Mouse (Mus musculus) midbrain, postnatal 0 days (tissue): ENCODE measurements around the gene Zfp260. TPM values are rescaled to one million over a fixed set of nuclear protein-coding genes. Genes with fewer than 3 reads are reported as not detected.

Experiments used
- ATAC-seq: fragments of 200-750 bp; cut with Nextera tagmentation; 2 replicates; pipeline ENCODE4 v1.8.0; 2017; ENCODE audit warnings: moderate number of reproducible peaks, mild to moderate bottlenecking, moderate TSS enrichment, moderate library complexity; ENCODE audit not compliant: low FRiP score
- DNase-seq: peaks from one replicate; pipeline ENCODE4 v3.0.0-alpha.2; 2015; ENCODE audit warnings: low spot score
- H3K27ac ChIP-seq: fragments of 300-500 bp; sonication (generic); 2 replicates; pipeline ENCODE4 v1.5.1; 2014; ENCODE audit warnings: low read depth, mild to moderate bottlenecking, low read length, mixed read lengths
- H3K27me3 ChIP-seq: fragments of 300-500 bp; sonication (generic); 2 replicates; pipeline ENCODE4 v1.6.1; 2014; ENCODE audit warnings: low read length, control low read depth, mixed read lengths; ENCODE audit not compliant: insufficient read depth
- H3K36me3 ChIP-seq: fragments of 300-500 bp; sonication (generic); 2 replicates; pipeline ENCODE4 v1.6.1; 2014; ENCODE audit warnings: low read length, control low read depth, mixed read lengths; ENCODE audit not compliant: insufficient read depth
- H3K4me1 ChIP-seq: fragments of 300-500 bp; sonication (generic); 2 replicates; pipeline ENCODE4 v1.6.1; 2014; ENCODE audit warnings: mild to moderate bottlenecking, control low read depth, antibody characterized with exemption, low read length, mixed read lengths; ENCODE audit not compliant: insufficient read depth
- H3K4me2 ChIP-seq: fragments of 300-500 bp; sonication (generic); 2 replicates; pipeline ENCODE4 v1.6.1; 2014; ENCODE audit warnings: low read depth, mild to moderate bottlenecking, low read length, mixed read lengths; ENCODE audit not compliant: poor library complexity, severe bottlenecking
- H3K4me3 ChIP-seq: fragments of 300-500 bp; sonication (generic); 2 replicates; pipeline ENCODE4 v1.5.1; 2014; ENCODE audit warnings: low read depth, mild to moderate bottlenecking, low read length, moderate library complexity
- H3K9ac ChIP-seq: fragments of 300-500 bp; sonication (generic); replicated peaks from 2 replicates; pipeline ENCODE4 v1.6.1; 2014; ENCODE audit warnings: mild to moderate bottlenecking, low read length, moderate library complexity, mixed read lengths; ENCODE audit not compliant: poor library complexity, severe bottlenecking
- H3K9me3 ChIP-seq: fragments of 300-500 bp; sonication (generic); 2 replicates; pipeline ENCODE4 v1.6.1; 2016; ENCODE audit warnings: low read length, control low read depth
- CTCF ChIP-seq: IDR thresholded peaks from 2 replicates; pipeline ENCODE4 v1.5.1; 2016; ENCODE audit warnings: antibody characterized with exemption, mild to moderate bottlenecking
- WGBS: fragments of 180-500 bp; shearing (Covaris S2); extraction: QIAGEN DNeasy Blood & Tissue Kit; methylation state at CpG from one replicate; pipeline ENCODE4 v1.1.7; 2014; 5-methylcytosine and 5-hydroxymethylcytosine counted together
- polyA plus RNA-seq: library from polyadenylated mRNA; unstranded; fragments of >200 nt; fragmentation: Nextera tagmentation; extraction: Ambion mirVana; gene quantifications from 2 replicates; pipeline ENCODE4 v1.2.1, GENCODE M21; 2015
- total RNA-seq: library from RNA; depleted of rRNA; stranded (reverse); fragments of >200 nt; gene quantifications from 2 replicates; pipeline ENCODE4 v1.2.3, GENCODE M21; 2014; rRNA removed

Gene Zfp260
- total RNA-seq (39.4 and 47.4 TPM in 2 replicates), polyA plus RNA-seq (43.6 and 44.4 TPM in 2 replicates)

DNA sequence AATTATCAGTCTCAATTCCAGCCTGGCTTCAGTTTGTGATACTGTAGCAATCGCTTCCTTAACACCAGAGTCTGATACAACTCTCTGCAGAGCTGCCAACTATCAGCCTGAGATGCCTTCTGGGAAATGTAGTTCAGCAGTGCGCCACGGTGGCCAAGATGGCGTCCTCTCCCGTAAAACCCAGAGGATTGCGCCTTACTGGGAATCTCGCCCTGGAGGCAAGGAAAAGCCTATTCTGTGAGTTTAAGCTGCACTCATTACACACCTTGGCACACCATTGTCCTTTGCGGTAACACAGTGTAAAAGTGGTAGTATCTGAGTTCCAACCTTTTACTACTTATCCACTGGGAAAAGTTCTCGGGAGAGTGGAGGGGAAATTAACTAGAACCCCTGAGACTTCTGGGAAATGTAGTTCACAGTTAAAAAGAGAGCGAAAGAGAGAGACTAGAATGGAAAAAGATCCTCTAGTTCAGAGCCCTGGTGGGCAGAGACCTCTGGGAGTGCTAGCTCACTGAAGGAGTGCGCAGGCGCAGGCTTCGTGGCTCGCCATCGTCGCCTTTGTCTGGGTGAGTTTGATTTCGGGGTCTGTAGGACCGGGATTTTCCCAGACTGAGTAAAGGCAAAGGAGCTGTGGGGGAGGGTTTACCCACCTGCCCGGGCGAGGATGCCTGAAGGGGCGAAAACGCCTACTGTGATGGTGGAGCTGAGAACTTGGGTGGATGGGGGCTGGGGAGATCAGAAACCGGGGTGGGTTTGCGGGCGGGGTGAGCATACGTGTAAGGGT, at the start of gene Zfp260:
Zfp260 (plus strand) TSS at position 132 of the 784 bp plus-strand sequence.
- Histone ChIP-seq H3K9ac (peak within 1 kb of the TSS; percentile 90), H3K4me3 (peak within 1 kb of the TSS; percentile 62), H3K27ac (peak within 1 kb of the TSS; percentile 94), H3K4me1 (peaks cover 3% of the 10 kb centered on the region; the same call in 1 of the 2 replicates), H3K4me2 (peak within 1 kb of the TSS; percentile 68), H3K36me3 (no peaks in the 10 kb centered on the region; the same call in 1 of the 2 replicates), H3K27me3 (no peaks in the 10 kb centered on the region), H3K9me3 (no peaks in the 10 kb centered on the region)
- TF ChIP-seq CTCF, result peak; percentile 41
- ATAC-seq, result peak; percentile 80
- whole genome bisulfite sequencing, result under 1% methylated on average over 26 of the region's 26 CpGs
- peak; percentile 98 for DNase-seq

- Histone ChIP-seq H3K9ac (no peak overlapping the region), H3K27me3 (no peaks in the 10 kb centered on the region), H3K4me1 (no peaks in the 10 kb centered on the region), H3K4me2 (no peak overlapping the region), H3K36me3 (peaks cover 4% of the 10 kb centered on the region; the same call in 1 of the 2 replicates), H3K27ac (no peak overlapping the region), H3K4me3 (no peak overlapping the region), H3K9me3 (no peaks in the 10 kb centered on the region)
- 95% methylated on average over 4 of the region's 4 CpGs for WGBS
- DNase-seq (no peak), ATAC-seq (no peak)
- no peak for TF ChIP-seq CTCF
These were observed 46.5 kb upstream of the Zfp260 start for GRCm38 (mm10) chr7:30048126-30048525.

GRCm38 (mm10) chr7:30050882-30051548, 43.6 kb upstream of the Zfp260 start, which contains the start of gene Zfp14:
Zfp14 (minus strand) TSS chr7:30051380.
- ATAC-seq, result peak; percentile 98
- peak; percentile 95 for DNase-seq
- TF ChIP-seq CTCF, result no peak
- Histone ChIP-seq H3K9me3 (no peaks in the 10 kb centered on the region), H3K4me1 (no peaks in the 10 kb centered on the region), H3K27ac (peak within 1 kb of the TSS; percentile 78), H3K9ac (peak within 1 kb of the TSS; percentile 82), H3K4me2 (peak within 1 kb of the TSS; percentile 79), H3K36me3 (peaks cover 3% of the 10 kb centered on the region; the same call in 1 of the 2 replicates), H3K4me3 (peak within 1 kb of the TSS; percentile 73), H3K27me3 (no peaks in the 10 kb centered on the region)
- WGBS, result under 1% methylated on average over 40 of the region's 40 CpGs

DNA sequence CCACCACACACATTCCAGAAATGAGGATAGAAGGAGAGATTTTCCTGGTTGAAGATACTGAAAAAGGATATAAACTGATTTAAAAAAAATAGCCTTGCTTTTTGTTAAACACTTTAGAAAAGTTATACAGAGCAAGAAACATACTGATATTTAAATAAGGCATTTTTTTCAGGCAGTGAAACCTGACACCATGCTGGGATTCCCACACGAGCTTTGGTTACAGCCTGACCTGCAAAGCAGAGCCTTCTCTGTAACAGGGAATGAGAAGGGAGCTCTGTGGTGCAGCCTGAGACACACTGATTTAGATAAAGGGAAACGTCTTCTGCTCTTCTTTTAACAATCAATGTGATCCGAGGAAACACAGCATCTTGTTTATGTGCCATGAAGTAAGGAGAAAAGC, 41.0 kb upstream of the Zfp260 start:
- DNase-seq (no peak), ATAC-seq (no peak)
- H3K4me1 ChIP-seq, result no peaks in the 10 kb centered on the region
- no peaks in the 10 kb centered on the region for H3K9me3 ChIP-seq
- WGBS, result 16% methylated on average over 3 of the region's 3 CpGs
- no peaks in the 10 kb centered on the region for H3K27me3 ChIP-seq
- no peak overlapping the region for H3K4me3 ChIP-seq
- no peak overlapping the region for H3K27ac ChIP-seq
- no peak for TF ChIP-seq CTCF
- no peak overlapping the region for H3K9ac ChIP-seq
- no peak overlapping the region for H3K4me2 ChIP-seq
- H3K36me3 ChIP-seq, result peaks cover 18% of the 10 kb centered on the region

DNA sequence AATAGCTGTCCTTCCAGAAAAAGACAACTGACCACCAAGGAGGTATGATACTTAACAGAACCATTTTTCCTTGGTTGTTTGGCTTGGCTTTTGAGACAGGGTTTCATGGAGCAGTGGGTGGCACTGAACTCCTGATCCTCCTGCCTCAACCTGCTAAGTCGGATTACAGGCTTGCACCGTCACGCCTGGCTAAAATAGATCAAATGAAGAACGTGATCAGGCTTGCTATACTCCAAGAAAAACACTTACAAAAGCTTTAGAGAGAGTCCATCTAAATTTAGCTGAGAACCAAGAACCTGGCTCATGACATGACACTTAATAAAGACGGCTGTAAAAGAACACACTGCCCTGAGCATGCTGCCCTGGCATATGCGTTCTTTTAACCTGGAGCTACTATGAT, 34.2 kb upstream of the Zfp260 start:
- Histone ChIP-seq H3K4me2 (no peak overlapping the region), H3K36me3 (peaks cover 47% of the 10 kb centered on the region), H3K4me3 (no peak overlapping the region), H3K9ac (no peak overlapping the region), H3K9me3 (no peaks in the 10 kb centered on the region), H3K4me1 (no peaks in the 10 kb centered on the region), H3K27me3 (no peaks in the 10 kb centered on the region), H3K27ac (no peak overlapping the region)
- ATAC-seq (no peak), DNase-seq (no peak)
- TF ChIP-seq CTCF, result no peak
- WGBS, result 46% methylated on average over 6 of the region's 6 CpGs

DNA sequence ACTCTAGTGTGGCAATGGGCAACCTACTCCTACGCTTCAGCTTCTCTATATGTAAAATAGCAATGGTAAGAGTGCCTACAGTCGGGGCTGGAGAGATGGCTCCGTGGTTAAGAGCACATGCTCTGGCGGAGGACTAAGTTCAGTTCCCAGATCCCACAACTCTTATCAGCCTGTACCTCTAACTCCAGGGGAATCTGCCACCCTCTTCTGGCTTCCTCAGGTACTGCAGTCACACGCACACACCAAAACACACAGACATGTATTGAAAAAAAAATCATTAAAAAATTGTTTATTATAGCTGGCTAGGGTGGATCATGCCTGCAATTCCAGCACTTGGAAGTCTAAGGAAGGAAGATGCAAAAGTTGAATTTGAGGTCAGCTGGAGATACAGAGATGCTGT, 32.1 kb upstream of the Zfp260 start:
- WGBS, result 83% methylated on average over 5 of the region's 5 CpGs
- no peaks in the 10 kb centered on the region for H3K9me3 ChIP-seq
- ATAC-seq (no peak), DNase-seq (peak; percentile 30)
- TF ChIP-seq CTCF, result peak; percentile 61
- no peak overlapping the region for H3K27ac ChIP-seq
- no peaks in the 10 kb centered on the region for H3K4me1 ChIP-seq
- H3K4me2 ChIP-seq, result no peak overlapping the region
- no peak overlapping the region for H3K9ac ChIP-seq
- no peaks in the 10 kb centered on the region for H3K27me3 ChIP-seq
- H3K36me3 ChIP-seq, result peaks cover 43% of the 10 kb centered on the region
- no peak overlapping the region for H3K4me3 ChIP-seq
